Mouse (Mus musculus) G1E (cell line): ENCODE measurements around the gene Tmf1.

Experiments used
- CTCF ChIP-seq: IDR thresholded peaks from 2 replicates; pipeline ENCODE4 v1.5.1; 2012; ENCODE audit warnings: low read depth, low read length, inconsistent platforms, mixed read lengths
- GATA1 ChIP-seq: IDR thresholded peaks from 2 replicates; pipeline ENCODE4 v1.6.1; 2012; ENCODE audit warnings: borderline replicate concordance, low read length, inconsistent platforms, mixed read lengths
- POLR2AphosphoS5 ChIP-seq: IDR thresholded peaks from 2 replicates; pipeline ENCODE4 v1.6.1; 2012; ENCODE audit warnings: low read depth, low read length, inconsistent platforms; ENCODE audit not compliant: insufficient replicate concordance

- no peak for TF ChIP-seq CTCF
- no peak for TF ChIP-seq GATA1
- no peak for TF ChIP-seq POLR2AphosphoS5
These were observed 29.5 kb upstream of the Tmf1 start for GRCm38 (mm10) chr6:97208406-97208805.
